In genomic region chr3:65617507-65617906, GRCm38 (mm10) we compare ENCODE assay signal across 14 mouse cellular contexts.
"Had no signal": no experiment of that assay in that cellular context is flagged by ENCODE, and none has a peak within 500 bp of the region (broad histone marks: within the 10 kb centered on the region; RNA-seq: fewer than 3 reads in every experiment).

No protein-coding gene starts in this region.

- H3K36me3 ChIP-seq: hindbrain, embryonic 15.5 days; limb, embryonic 12.5 days; limb, embryonic 15.5 days; stomach, embryonic 15.5 days had no signal

- H3K4me3 ChIP-seq: hindbrain, embryonic 15.5 days; limb, embryonic 12.5 days; limb, embryonic 15.5 days; stomach, embryonic 15.5 days had no signal

- H3K4me2 ChIP-seq: hindbrain, embryonic 15.5 days; limb, embryonic 12.5 days; limb, embryonic 15.5 days; midbrain, embryonic 11.5 days; stomach, embryonic 15.5 days had no signal

- DNase-seq: kidney, adult 2 months; kidney, postnatal 36 days; left cerebral cortex, postnatal 4 days; lung, adult 2 months; lung, postnatal 14 days; lung, postnatal 4 days; midbrain, embryonic 14.5 days; thymus, postnatal 36 days had no signal

- H3K9ac ChIP-seq: hindbrain, embryonic 15.5 days; limb, embryonic 12.5 days; limb, embryonic 15.5 days; stomach, embryonic 15.5 days had no signal

- H3K27ac ChIP-seq: hindbrain, embryonic 15.5 days; kidney, postnatal 0 days; limb, embryonic 12.5 days; limb, embryonic 15.5 days; stomach, embryonic 15.5 days had no signal

- H3K9me3 ChIP-seq: hindbrain, embryonic 15.5 days; limb, embryonic 12.5 days; limb, embryonic 15.5 days; stomach, embryonic 15.5 days had no signal

- H3K4me1 ChIP-seq: hindbrain, embryonic 15.5 days; stomach, embryonic 15.5 days had no signal

- H3K27me3 ChIP-seq: hindbrain, embryonic 15.5 days; limb, embryonic 12.5 days; limb, embryonic 15.5 days; stomach, embryonic 15.5 days had no signal
